Mouse (Mus musculus) R1 (cell line): ENCODE data around the gene Myo18b.

Source experiments
- DNase-seq: peaks from one replicate; pipeline ENCODE4 v3.0.0-alpha.2; 2018; ENCODE audit warnings: low read depth, low spot score

Gene Myo18b

GRCm38 (mm10) chr5:112895674-112896654 lies at the start of gene Myo18b:
Myo18b (minus strand) TSS chr5:112896362.
- no peak for DNase-seq

GRCm38 (mm10) chr5:112945925-112946324 lies 49.8 kb upstream of the Myo18b start:
- DNase-seq: no peak

- no peak for DNase-seq
These were observed 46.1 kb upstream of the Myo18b start for GRCm38 (mm10) chr5:112942244-112942643.

GRCm38 (mm10) chr5:112941001-112941400 lies 44.8 kb upstream of the Myo18b start:
- DNase-seq: peak; percentile 7

GRCm38 (mm10) chr5:112936632-112937031 lies 40.5 kb upstream of the Myo18b start:
- DNase-seq: no peak

GRCm38 (mm10) chr5:112935436-112935835 lies 39.3 kb upstream of the Myo18b start:
- DNase-seq: no peak

GRCm38 (mm10) chr5:112932878-112933567 lies 36.9 kb upstream of the Myo18b start:
- no peak for DNase-seq

- DNase-seq: no peak
These were observed 35.7 kb upstream of the Myo18b start for GRCm38 (mm10) chr5:112931901-112932300.

GRCm38 (mm10) chr5:112928201-112928881 lies 32.2 kb upstream of the Myo18b start:
- DNase-seq: no peak

GRCm38 (mm10) chr5:112925422-112925821 lies 29.3 kb upstream of the Myo18b start:
- DNase-seq: no peak

GRCm38 (mm10) chr5:112924806-112925205 lies 28.6 kb upstream of the Myo18b start:
- no peak for DNase-seq

- DNase-seq: no peak
These were observed 27.7 kb upstream of the Myo18b start for GRCm38 (mm10) chr5:112923841-112924240.

- no peak for DNase-seq
These were observed 25.8 kb upstream of the Myo18b start for GRCm38 (mm10) chr5:112921914-112922313.

GRCm38 (mm10) chr5:112910381-112910780 lies 14.2 kb upstream of the Myo18b start:
- no peak for DNase-seq

GRCm38 (mm10) chr5:112908169-112908614 lies 12.0 kb upstream of the Myo18b start:
- DNase-seq: no peak

- no peak for DNase-seq
These were observed 11.3 kb upstream of the Myo18b start for GRCm38 (mm10) chr5:112907504-112907903.

- no peak for DNase-seq
These were observed 2.6 kb downstream of the Myo18b start for GRCm38 (mm10) chr5:112893462-112894060.

GRCm38 (mm10) chr5:112892411-112892810 lies 3.8 kb downstream of the Myo18b start:
- no peak for DNase-seq

GRCm38 (mm10) chr5:112888651-112889050 lies 7.5 kb downstream of the Myo18b start:
- DNase-seq: no peak

GRCm38 (mm10) chr5:112886687-112887491 lies 9.3 kb downstream of the Myo18b start:
- no peak for DNase-seq
